Mouse (Mus musculus): ENCODE measurements around the gene Ippk. TPM values are rescaled to one million over a fixed set of nuclear protein-coding genes. Genes with fewer than 3 reads are reported as not detected.

Gene Ippk
- polyA plus RNA-seq, 1 experiment from 2014 or later: 18.7 TPM

DNA sequence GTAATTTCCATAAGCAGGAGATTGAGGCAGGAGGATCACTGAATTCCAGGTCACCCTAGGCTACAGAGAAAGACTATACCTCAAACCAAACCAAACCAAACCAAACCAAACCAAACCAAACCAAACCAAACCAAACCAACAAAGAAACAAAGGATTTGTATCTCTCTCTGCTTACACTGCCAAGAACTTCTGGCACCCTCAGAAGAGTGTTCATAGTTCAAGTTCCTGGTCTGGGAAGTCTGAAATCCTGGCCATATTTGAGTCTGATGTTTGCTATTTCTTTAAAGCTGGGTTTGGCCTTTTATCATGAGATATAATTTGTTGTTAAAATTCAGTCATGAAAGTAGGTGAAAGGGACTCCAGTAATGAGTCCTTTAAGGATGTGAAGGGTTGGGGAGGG lies 13.3 kb upstream of the Ippk start:
- H3K4me1 ChIP-seq (replicated peaks; ENCODE audit: control insufficient read depth, insufficient read depth, low read length): no peaks in the 10 kb centered on the region
- H3K36me3 ChIP-seq (ENCODE audit: control insufficient read depth, insufficient read depth, low read length): no peaks in the 10 kb centered on the region
- no peak overlapping the region for H3K9ac ChIP-seq (ENCODE audit: low read length)
- no peak overlapping the region for H3K27ac ChIP-seq (ENCODE audit: low read depth)
- no peak for ATAC-seq (replicated peaks; ENCODE audit: low FRiP score, low TSS enrichment, low read depth)
- no peak overlapping the region for H3K4me2 ChIP-seq (ENCODE audit: low read length)
- H3K4me3 ChIP-seq (ENCODE audit: low read depth, low read length): no peak overlapping the region
- DNase-seq (ENCODE audit: low spot score): no peak
- H3K9me3 ChIP-seq (ENCODE audit: control insufficient read depth, low read length): no peaks in the 10 kb centered on the region
- no peaks in the 10 kb centered on the region for H3K27me3 ChIP-seq (replicated peaks; ENCODE audit: control insufficient read depth, insufficient read depth, low read length)

DNA sequence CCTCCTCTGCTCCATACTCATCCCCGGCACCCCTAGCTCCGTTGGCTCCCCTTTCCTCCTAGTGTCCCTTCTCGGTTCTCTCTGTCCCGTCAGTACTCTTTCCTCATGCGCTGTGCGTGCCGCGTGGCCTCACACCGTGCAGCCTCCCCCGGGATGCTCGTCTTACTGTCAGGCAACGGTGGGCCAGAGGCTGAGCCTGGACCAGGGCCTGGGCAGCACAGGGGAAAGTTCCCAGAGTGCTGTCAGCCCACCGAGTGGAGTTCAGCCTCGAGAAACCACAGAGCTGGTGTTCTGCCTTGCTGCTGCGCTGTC lies 513 bp downstream of the Ippk start:
- no peak for DNase-seq (ENCODE audit: low spot score)
- Histone ChIP-seq H3K4me1 (replicated peaks; ENCODE audit: control insufficient read depth, insufficient read depth, low read length) (peaks cover 9% of the 10 kb centered on the region; the same call in 1 of the 2 replicates), H3K9me3 (ENCODE audit: control insufficient read depth, low read length) (no peaks in the 10 kb centered on the region), H3K36me3 (ENCODE audit: control insufficient read depth, insufficient read depth, low read length) (no peaks in the 10 kb centered on the region), H3K4me2 (ENCODE audit: low read length) (peak overlapping the region; percentile 68), H3K4me3 (ENCODE audit: low read depth, low read length) (peak overlapping the region; percentile 88), H3K27ac (ENCODE audit: low read depth) (peak overlapping the region; percentile 57), H3K27me3 (replicated peaks; ENCODE audit: control insufficient read depth, insufficient read depth, low read length) (no peaks in the 10 kb centered on the region), H3K9ac (ENCODE audit: low read length) (peak overlapping the region; percentile 70)
- no peak; the same call in 1 of the 2 replicates for ATAC-seq (replicated peaks; ENCODE audit: low FRiP score, low TSS enrichment, low read depth)
- under 1% methylated on average over 15 of the region's 15 CpGs for WGBS

DNA sequence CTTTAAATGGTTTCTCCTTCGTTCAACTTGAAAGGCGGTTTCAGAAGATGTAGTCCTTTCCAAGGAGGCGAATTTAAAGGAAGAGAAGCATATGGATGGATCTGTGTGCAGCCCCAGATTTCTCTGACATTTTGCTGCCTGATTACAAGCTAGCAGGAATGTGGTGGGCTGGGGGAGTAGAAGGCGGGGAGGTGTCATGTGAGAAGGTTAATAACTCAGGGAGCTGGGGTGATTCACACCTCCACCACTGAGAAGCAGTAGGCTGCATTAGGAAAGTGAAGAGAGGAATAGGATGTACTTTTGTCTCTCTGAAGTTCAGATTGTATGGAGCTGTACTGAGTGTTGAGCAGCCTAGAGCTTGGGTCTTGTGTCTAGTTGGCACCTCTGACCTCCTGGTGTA lies 910 bp downstream of the Ippk start:
- WGBS: 21% methylated on average over 4 of the region's 4 CpGs
- peaks cover 9% of the 10 kb centered on the region; the same call in 1 of the 2 replicates for H3K4me1 ChIP-seq (replicated peaks; ENCODE audit: control insufficient read depth, insufficient read depth, low read length)

DNA sequence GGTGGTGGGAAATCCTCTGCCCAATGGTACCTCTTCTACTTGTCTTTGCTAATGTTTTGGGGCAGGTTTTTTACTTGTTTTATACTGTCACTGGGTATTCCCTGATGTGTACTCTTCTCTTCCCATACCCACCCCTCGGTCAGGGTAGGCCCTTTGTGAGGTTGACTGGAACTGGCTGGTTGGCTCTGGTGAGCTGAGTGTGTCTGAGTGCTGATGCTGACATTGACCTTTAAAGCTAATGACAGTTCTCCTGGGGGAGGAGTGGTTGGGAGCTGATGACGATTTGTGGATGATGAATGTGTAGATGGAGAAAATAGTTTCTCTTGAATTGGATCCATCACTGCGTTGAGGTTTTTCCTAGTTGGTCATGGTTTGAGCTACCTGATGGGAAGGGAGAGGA lies 5.7 kb downstream of the Ippk start:
- H3K4me3 ChIP-seq (ENCODE audit: low read depth, low read length): no peak overlapping the region
- H3K9me3 ChIP-seq (ENCODE audit: control insufficient read depth, low read length): no peaks in the 10 kb centered on the region
- H3K36me3 ChIP-seq (ENCODE audit: control insufficient read depth, insufficient read depth, low read length): no peaks in the 10 kb centered on the region
- no peak overlapping the region for H3K4me2 ChIP-seq (ENCODE audit: low read length)
- ATAC-seq (replicated peaks; ENCODE audit: low FRiP score, low TSS enrichment, low read depth) (no peak), DNase-seq (ENCODE audit: low spot score) (no peak)
- no peak overlapping the region for H3K9ac ChIP-seq (ENCODE audit: low read length)
- H3K27ac ChIP-seq (ENCODE audit: low read depth): no peak overlapping the region
- H3K4me1 ChIP-seq (replicated peaks; ENCODE audit: control insufficient read depth, insufficient read depth, low read length): peaks cover 9% of the 10 kb centered on the region; the same call in 1 of the 2 replicates
- H3K27me3 ChIP-seq (replicated peaks; ENCODE audit: control insufficient read depth, insufficient read depth, low read length): no peaks in the 10 kb centered on the region
- 90% methylated on average over 3 of the region's 3 CpGs for WGBS

More for the DNA sequence above, 910 bp downstream of the Ippk start:
- peak overlapping the region; percentile 70 for H3K9ac ChIP-seq (ENCODE audit: low read length)
- peak overlapping the region; percentile 68 for H3K4me2 ChIP-seq (ENCODE audit: low read length)
- H3K27ac ChIP-seq (ENCODE audit: low read depth): no peak overlapping the region
- H3K9me3 ChIP-seq (ENCODE audit: control insufficient read depth, low read length): no peaks in the 10 kb centered on the region
- H3K4me3 ChIP-seq (ENCODE audit: low read depth, low read length): peak overlapping the region; percentile 88
- no peaks in the 10 kb centered on the region for H3K27me3 ChIP-seq (replicated peaks; ENCODE audit: control insufficient read depth, insufficient read depth, low read length)
- no peaks in the 10 kb centered on the region for H3K36me3 ChIP-seq (ENCODE audit: control insufficient read depth, insufficient read depth, low read length)
- ATAC-seq (replicated peaks; ENCODE audit: low FRiP score, low TSS enrichment, low read depth) (no peak), DNase-seq (ENCODE audit: low spot score) (no peak)

DNA sequence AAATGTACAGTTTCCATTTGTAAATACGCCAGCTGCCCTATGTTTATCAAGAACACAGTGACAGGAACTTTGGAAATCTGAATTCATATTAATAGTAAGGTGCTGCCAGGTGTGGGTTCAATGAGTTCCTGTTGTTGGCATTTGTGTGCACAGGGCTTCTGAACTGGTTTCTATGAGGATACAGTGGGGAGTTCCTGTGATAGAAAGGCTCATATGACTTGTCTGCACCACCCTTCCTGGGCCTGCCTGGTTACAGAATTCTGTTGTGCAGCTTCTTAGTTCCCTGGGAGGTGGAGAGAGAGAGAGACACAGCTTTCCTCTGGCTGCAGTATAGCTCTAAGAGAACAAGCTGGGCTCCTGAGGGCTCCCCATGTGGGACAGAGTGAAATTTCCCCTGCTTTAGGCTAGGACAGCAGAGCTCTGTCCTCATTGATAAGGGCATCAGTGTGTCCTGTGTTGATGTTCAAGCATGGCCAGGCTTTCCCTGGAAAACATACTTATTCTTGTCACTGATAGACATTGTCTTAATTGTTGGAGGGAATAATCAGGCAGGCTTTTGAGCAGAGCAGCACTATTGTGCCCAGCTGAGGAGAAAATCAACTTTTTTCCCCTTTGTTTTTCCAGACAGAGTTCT lies 7.1 kb downstream of the Ippk start:
- Histone ChIP-seq H3K4me2 (ENCODE audit: low read length) (no peak overlapping the region), H3K4me1 (replicated peaks; ENCODE audit: control insufficient read depth, insufficient read depth, low read length) (no peaks in the 10 kb centered on the region), H3K4me3 (ENCODE audit: low read depth, low read length) (no peak overlapping the region), H3K9me3 (ENCODE audit: control insufficient read depth, low read length) (no peaks in the 10 kb centered on the region), H3K27ac (ENCODE audit: low read depth) (no peak overlapping the region), H3K27me3 (replicated peaks; ENCODE audit: control insufficient read depth, insufficient read depth, low read length) (no peaks in the 10 kb centered on the region), H3K36me3 (ENCODE audit: control insufficient read depth, insufficient read depth, low read length) (peaks cover 9% of the 10 kb centered on the region), H3K9ac (ENCODE audit: low read length) (no peak overlapping the region)
- no peak for ATAC-seq (replicated peaks; ENCODE audit: low FRiP score, low TSS enrichment, low read depth)
- DNase-seq (ENCODE audit: low spot score): no peak
- 94% methylated on average over 1 of the region's 1 CpGs for WGBS

DNA sequence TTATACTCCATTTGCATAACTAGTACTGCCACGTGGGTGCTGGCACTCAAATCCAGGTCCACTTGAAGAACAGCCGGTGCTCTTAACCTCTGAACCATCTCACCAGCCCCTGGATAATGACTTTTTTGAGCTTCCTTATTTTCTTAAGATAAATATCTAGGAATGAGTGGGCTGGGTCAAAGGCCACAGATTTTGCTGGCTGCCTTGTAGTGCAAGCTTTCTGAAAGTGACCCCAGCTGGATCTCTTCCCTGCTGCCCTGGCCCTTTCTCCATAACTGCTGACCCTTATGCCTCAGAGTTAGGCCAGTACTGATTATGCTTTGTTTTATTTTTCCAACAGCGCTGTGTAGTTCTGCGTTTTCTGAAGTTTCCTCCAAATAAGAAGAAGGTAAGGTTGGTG lies 9.5 kb downstream of the Ippk start:
- Histone ChIP-seq H3K9me3 (ENCODE audit: control insufficient read depth, low read length) (no peaks in the 10 kb centered on the region), H3K4me1 (replicated peaks; ENCODE audit: control insufficient read depth, insufficient read depth, low read length) (no peaks in the 10 kb centered on the region), H3K9ac (ENCODE audit: low read length) (no peak overlapping the region), H3K4me2 (ENCODE audit: low read length) (no peak overlapping the region), H3K4me3 (ENCODE audit: low read depth, low read length) (no peak overlapping the region), H3K27ac (ENCODE audit: low read depth) (no peak overlapping the region), H3K36me3 (ENCODE audit: control insufficient read depth, insufficient read depth, low read length) (peaks cover 25% of the 10 kb centered on the region), H3K27me3 (replicated peaks; ENCODE audit: control insufficient read depth, insufficient read depth, low read length) (no peaks in the 10 kb centered on the region)
- DNase-seq (ENCODE audit: low spot score): no peak
- no peak for ATAC-seq (replicated peaks; ENCODE audit: low FRiP score, low TSS enrichment, low read depth)
- 60% methylated on average over 4 of the region's 4 CpGs for WGBS

DNA sequence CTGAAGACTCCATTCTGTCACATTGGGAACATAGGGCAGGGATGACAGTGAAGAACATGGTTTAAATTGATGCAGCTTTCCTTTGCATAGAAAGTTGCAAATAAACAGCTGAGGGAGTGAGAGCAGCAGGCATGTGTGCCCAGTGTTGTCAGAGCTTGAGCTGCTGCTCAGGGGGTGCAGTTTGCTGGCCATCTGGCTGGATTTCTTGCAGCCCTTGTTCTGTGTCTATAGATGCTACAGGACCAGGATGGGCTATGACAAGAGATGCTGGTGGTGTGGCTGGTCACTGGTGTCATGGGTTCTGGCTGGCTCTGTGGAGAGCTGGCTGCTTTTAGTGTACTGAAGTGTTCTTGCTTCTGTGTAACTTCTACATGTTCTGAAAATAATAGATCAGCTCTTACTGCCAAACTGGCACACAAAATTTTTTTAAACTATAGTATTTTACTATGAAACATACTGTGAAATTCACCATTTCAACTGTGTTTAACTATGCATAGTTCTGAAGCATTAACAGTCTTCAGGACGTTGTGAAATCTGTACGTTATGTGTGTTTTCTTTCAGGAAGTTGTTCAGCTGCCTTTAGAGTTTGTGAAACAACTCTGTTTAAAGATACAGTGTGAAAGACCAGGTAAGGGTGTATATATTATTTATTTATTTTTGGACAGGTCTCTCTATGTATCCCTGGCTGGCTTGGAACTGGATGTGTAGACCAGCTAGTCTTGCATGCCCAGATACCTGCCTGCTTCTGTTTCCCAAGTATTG lies 12.4 kb downstream of the Ippk start:
- WGBS: 91% methylated on average over 2 of the region's 2 CpGs

DNA sequence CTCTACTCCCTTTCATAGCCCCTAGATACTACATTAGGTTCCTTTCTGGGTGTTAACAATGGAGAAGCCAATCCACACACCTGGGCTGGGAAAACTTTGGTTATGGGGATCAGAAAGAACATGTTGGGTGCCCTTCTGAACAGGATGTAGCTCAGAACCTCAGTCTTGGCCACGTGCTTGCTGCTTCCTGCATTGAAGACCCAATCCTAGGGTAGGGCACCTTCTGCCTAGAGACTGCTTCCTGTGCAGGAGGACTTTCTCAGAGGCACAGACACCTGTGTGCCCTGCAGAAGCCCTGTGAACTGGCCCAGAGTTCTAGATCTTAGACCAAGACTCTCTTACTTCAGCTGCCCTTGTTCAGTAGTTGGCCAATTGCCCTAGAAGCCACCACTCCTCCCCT lies 14.7 kb downstream of the Ippk start:
- Histone ChIP-seq H3K4me1 (replicated peaks; ENCODE audit: control insufficient read depth, insufficient read depth, low read length) (no peaks in the 10 kb centered on the region), H3K36me3 (ENCODE audit: control insufficient read depth, insufficient read depth, low read length) (peaks cover 46% of the 10 kb centered on the region), H3K9ac (ENCODE audit: low read length) (no peak overlapping the region), H3K4me2 (ENCODE audit: low read length) (no peak overlapping the region), H3K27me3 (replicated peaks; ENCODE audit: control insufficient read depth, insufficient read depth, low read length) (no peaks in the 10 kb centered on the region), H3K27ac (ENCODE audit: low read depth) (no peak overlapping the region), H3K9me3 (ENCODE audit: control insufficient read depth, low read length) (no peaks in the 10 kb centered on the region), H3K4me3 (ENCODE audit: low read depth, low read length) (no peak overlapping the region)
- DNase-seq (ENCODE audit: low spot score): no peak
- no peak for ATAC-seq (replicated peaks; ENCODE audit: low FRiP score, low TSS enrichment, low read depth)
- 91% methylated on average over 1 of the region's 1 CpGs for WGBS

More for the DNA sequence above, 12.4 kb downstream of the Ippk start:
- H3K9ac ChIP-seq (ENCODE audit: low read length): no peak overlapping the region
- no peaks in the 10 kb centered on the region for H3K4me1 ChIP-seq (replicated peaks; ENCODE audit: control insufficient read depth, insufficient read depth, low read length)
- peaks cover 46% of the 10 kb centered on the region for H3K36me3 ChIP-seq (ENCODE audit: control insufficient read depth, insufficient read depth, low read length)
- DNase-seq (ENCODE audit: low spot score): no peak
- H3K27me3 ChIP-seq (replicated peaks; ENCODE audit: control insufficient read depth, insufficient read depth, low read length): no peaks in the 10 kb centered on the region
- ATAC-seq (replicated peaks; ENCODE audit: low FRiP score, low TSS enrichment, low read depth): no peak
- H3K4me3 ChIP-seq (ENCODE audit: low read depth, low read length): no peak overlapping the region
- no peaks in the 10 kb centered on the region for H3K9me3 ChIP-seq (ENCODE audit: control insufficient read depth, low read length)
- H3K27ac ChIP-seq (ENCODE audit: low read depth): no peak overlapping the region
- no peak overlapping the region for H3K4me2 ChIP-seq (ENCODE audit: low read length)

DNA sequence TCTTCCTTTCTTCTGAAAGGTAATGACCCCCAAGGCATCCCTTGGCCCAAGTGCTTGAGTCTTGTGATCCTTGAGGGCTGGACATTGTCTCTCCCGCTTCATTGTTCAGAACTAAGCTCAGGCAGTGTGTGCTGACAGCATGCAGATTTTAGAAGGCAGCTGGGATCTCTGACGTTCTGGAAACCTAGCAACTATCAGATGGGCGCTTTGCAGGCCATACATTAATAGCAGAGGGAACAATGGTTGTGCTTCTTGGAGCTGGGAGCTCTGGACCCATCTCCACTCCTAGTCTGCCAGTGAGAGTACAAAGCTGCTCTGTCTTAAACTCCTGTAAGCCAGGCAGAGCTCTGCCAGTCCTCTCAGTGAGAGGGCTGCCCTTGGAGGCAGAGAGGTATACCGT lies 15.1 kb downstream of the Ippk start:
- no peak overlapping the region for H3K4me2 ChIP-seq (ENCODE audit: low read length)
- no peak overlapping the region for H3K4me3 ChIP-seq (ENCODE audit: low read depth, low read length)
- H3K9me3 ChIP-seq (ENCODE audit: control insufficient read depth, low read length): no peaks in the 10 kb centered on the region
- no peaks in the 10 kb centered on the region for H3K27me3 ChIP-seq (replicated peaks; ENCODE audit: control insufficient read depth, insufficient read depth, low read length)
- DNase-seq (ENCODE audit: low spot score) (no peak), ATAC-seq (replicated peaks; ENCODE audit: low FRiP score, low TSS enrichment, low read depth) (no peak)
- H3K4me1 ChIP-seq (replicated peaks; ENCODE audit: control insufficient read depth, insufficient read depth, low read length): no peaks in the 10 kb centered on the region
- 78% methylated on average over 4 of the region's 4 CpGs for WGBS
- H3K9ac ChIP-seq (ENCODE audit: low read length): no peak overlapping the region
- H3K27ac ChIP-seq (ENCODE audit: low read depth): no peak overlapping the region
- H3K36me3 ChIP-seq (ENCODE audit: control insufficient read depth, insufficient read depth, low read length): peaks cover 46% of the 10 kb centered on the region
